Mouse (Mus musculus): Measurements from ENCODE around the gene Cldn4. TPM values are rescaled to one million over a fixed set of nuclear protein-coding genes. Genes with fewer than 3 reads are reported as not detected.

The Cldn4 gene
- polyA plus RNA-seq, 1 experiment from 2014 or later, result 31.7 TPM

DNA sequence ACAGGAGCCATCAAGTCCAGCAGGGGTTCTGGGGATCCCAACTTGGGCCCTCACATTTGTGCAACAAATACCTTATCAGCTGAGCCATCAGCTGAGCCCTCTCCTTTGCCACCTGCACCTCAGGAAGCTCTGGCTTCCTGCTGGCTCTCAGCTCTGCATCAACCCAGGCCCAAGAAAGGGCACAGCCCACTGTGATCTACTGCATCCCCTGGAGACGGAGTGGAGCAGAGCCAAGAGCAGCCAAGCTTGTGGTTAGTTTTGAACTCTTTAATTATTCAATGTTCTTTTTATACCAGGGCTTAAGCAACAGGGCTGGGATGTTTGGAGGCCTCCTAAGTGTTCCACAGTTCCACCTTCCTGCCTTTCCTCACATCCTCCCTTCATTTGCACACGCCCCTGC is 13.7 kb upstream of the Cldn4 start:
- H3K9ac ChIP-seq, result no peak overlapping the region
- WGBS, result 58% methylated on average over 2 of the region's 2 CpGs
- no peaks in the 10 kb centered on the region for H3K36me3 ChIP-seq
- H3K4me2 ChIP-seq, result no peak overlapping the region
- no peak for ATAC-seq (ENCODE audit: borderline replicate concordance, extremely low read depth, low FRiP score, low TSS enrichment)
- no peak overlapping the region for H3K27ac ChIP-seq
- no peaks in the 10 kb centered on the region for H3K27me3 ChIP-seq
- H3K9me3 ChIP-seq, result no peaks in the 10 kb centered on the region
- H3K4me1 ChIP-seq, result peaks cover 14% of the 10 kb centered on the region
- H3K4me3 ChIP-seq, result no peak overlapping the region

DNA sequence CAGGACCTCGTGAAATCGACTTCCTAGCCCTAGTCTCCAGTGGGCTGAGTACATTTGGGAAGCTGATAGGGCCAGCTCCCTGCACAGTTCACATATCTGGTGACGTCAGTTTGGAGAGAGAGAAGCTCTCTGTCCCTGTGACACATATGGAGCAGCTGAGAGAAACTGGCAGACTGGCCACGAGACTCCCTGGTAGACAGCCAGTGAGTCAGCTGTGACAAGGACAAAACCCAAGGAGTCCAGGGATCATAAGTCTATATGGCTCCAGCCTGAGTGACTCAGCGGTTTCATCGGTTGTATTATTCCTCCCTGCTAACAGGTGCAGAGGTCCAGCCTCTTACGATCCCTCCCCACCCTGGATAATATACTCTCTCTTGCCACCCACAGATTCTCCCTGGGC is 12.4 kb upstream of the Cldn4 start:
- Histone ChIP-seq H3K4me1 (peaks cover 17% of the 10 kb centered on the region), H3K9ac (no peak overlapping the region), H3K36me3 (no peaks in the 10 kb centered on the region), H3K9me3 (no peaks in the 10 kb centered on the region), H3K27ac (no peak overlapping the region), H3K4me2 (no peak overlapping the region), H3K4me3 (no peak overlapping the region), H3K27me3 (no peaks in the 10 kb centered on the region)
- WGBS, result 57% methylated on average over 7 of the region's 7 CpGs
- no peak for ATAC-seq (ENCODE audit: borderline replicate concordance, extremely low read depth, low FRiP score, low TSS enrichment)

- Histone ChIP-seq H3K36me3 (no peaks in the 10 kb centered on the region), H3K4me3 (no peak overlapping the region), H3K4me1 (peaks cover 22% of the 10 kb centered on the region), H3K27ac (no peak overlapping the region), H3K9me3 (no peaks in the 10 kb centered on the region), H3K4me2 (no peak overlapping the region), H3K27me3 (no peaks in the 10 kb centered on the region), H3K9ac (no peak overlapping the region)
- ATAC-seq (ENCODE audit: borderline replicate concordance, extremely low read depth, low FRiP score, low TSS enrichment), result no peak
- WGBS, result 60% methylated on average over 5 of the region's 5 CpGs
Observed at GRCm38 (mm10) chr5:134955491-134955890, 8.8 kb upstream of the Cldn4 start.

DNA sequence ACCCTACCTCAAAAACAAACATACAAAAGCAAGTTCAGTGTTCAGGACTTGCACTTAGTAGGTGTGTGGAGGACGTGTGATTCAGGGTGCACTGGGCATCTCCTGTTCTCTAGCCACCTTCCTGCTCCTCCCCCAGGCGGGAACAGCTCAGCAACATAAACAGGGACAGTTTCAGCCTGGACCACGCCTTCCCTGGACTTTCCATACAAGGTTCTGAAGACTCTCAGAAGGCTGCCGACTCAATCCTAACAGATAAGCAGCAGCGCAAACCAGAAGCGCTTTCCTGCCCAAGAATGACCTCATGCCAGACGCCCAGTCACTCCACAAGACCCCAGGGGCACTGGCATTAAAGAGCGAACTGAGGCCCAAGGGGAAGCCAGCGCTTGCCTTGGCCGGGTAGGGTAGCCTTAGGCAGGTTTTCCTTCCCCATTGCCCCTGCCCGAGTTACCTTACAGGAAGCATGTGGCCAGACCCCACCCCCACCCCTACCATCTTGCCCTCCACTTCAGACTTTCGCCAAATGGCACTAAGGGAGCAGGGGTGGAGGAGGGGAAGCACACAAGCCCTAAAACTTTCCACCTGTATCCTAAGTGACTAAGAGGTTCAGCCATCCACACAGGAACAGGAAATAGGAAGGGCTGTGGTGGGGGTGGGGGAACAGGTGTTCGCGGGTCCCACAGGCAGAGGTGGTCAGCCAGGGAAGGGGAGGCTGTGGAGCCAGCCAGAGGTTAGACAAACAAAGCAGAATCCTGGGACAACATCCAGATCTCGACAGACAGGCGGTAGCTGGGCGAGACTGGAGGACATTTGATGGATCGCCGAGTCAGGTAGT is 4.5 kb upstream of the Cldn4 start:
- H3K27me3 ChIP-seq, result peaks cover 7% of the 10 kb centered on the region
- ATAC-seq (ENCODE audit: borderline replicate concordance, extremely low read depth, low FRiP score, low TSS enrichment), result no peak
- WGBS, result 7% methylated on average over 19 of the region's 19 CpGs
- H3K36me3 ChIP-seq, result no peaks in the 10 kb centered on the region
- peak overlapping the region; percentile 82 for H3K27ac ChIP-seq
- peak overlapping the region; percentile 4; the same call in 1 of the 2 replicates for H3K4me3 ChIP-seq
- H3K9ac ChIP-seq, result no peak overlapping the region
- no peaks in the 10 kb centered on the region for H3K9me3 ChIP-seq
- H3K4me1 ChIP-seq, result peaks cover 38% of the 10 kb centered on the region
- peak overlapping the region; percentile 40 for H3K4me2 ChIP-seq

GRCm38 (mm10) chr5:134948085-134948439 is 1.3 kb upstream of the Cldn4 start:
- WGBS, result 35% methylated on average over 4 of the region's 4 CpGs
- Histone ChIP-seq H3K4me3 (no peak overlapping the region), H3K4me2 (no peak overlapping the region), H3K27me3 (peaks cover 18% of the 10 kb centered on the region), H3K9ac (no peak overlapping the region), H3K9me3 (no peaks in the 10 kb centered on the region), H3K27ac (peak overlapping the region; percentile 92), H3K36me3 (no peaks in the 10 kb centered on the region), H3K4me1 (peaks cover 33% of the 10 kb centered on the region)
- no peak for ATAC-seq (ENCODE audit: borderline replicate concordance, extremely low read depth, low FRiP score, low TSS enrichment)

DNA sequence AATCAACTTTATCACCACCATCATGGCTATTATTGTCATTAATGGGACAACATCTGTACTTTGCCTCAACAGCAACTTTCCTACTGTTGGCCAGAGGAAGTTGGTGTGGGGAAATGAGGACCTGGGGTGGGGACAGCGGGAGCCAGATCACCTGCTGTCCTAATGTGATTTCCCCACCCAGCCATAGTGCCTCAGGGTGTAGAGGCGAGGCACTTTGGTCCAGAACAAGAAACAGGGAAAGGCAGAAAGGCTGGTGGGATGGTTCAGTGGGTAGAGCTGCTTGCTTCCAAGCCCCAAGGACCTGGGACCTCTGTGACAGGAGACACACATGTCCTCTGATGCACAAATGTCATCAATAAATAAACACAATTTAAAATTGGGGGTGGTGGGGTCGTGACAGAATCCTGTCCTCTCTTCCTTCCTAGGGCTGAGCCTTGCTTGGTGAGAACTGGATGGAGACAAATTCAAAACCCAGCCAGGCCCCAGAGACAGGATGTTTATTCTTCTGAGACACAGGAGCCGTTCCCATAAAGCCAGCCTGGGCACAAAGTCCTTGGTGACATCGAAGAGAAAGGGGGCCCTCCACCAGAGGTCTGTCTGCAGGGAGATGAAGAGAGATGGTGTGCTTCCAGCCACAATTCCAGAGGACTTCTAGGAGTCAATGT is 818 bp upstream of the Cldn4 start:
- peaks cover 18% of the 10 kb centered on the region for H3K27me3 ChIP-seq
- peaks cover 33% of the 10 kb centered on the region for H3K4me1 ChIP-seq
- H3K9me3 ChIP-seq, result no peaks in the 10 kb centered on the region
- ATAC-seq (ENCODE audit: borderline replicate concordance, extremely low read depth, low FRiP score, low TSS enrichment), result no peak
- H3K36me3 ChIP-seq, result no peaks in the 10 kb centered on the region
- H3K4me2 ChIP-seq, result peak overlapping the region; percentile 51
- 27% methylated on average over 5 of the region's 5 CpGs for WGBS
- peak overlapping the region; percentile 48; the same call in 1 of the 2 replicates for H3K4me3 ChIP-seq
- H3K27ac ChIP-seq, result peak overlapping the region; percentile 92
- H3K9ac ChIP-seq, result no peak overlapping the region

DNA sequence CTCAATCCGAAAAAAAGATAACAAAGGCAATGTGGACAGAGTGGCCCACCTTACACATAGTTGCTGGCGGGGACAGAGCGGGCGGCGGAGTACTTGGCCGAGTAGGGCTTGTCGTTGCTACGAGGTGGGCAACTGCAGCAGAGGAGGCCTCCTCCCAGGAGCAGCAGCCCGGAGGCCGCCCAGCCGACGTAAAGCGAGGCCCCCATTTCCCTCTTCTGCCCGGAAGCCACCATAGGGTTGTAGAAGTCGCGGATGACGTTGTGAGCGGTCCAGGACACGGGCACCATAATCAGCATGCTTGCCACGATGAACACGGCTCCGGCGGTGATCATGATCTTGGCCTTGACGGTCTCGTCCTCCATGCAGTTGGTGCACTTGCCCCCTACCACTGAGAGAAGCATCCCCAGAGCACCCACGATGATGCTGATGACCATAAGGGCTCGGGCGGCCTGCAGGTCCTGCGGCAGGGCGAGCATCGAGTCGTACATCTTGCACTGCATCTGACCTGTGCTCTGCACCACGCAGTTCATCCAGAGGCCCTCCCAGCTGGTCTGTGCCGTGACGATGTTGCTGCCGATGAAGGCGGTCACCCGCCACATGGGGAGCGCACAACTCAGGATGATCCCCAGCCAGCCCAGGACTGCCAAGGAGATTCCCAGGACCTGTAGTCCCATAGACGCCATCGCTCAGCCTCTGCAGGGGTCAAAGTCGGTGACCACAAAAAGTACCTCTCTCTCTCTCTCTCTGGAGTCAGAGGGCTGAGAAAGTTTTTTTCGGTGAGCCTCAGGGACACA is 474 bp downstream of the Cldn4 start:
- Histone ChIP-seq H3K9ac (peak overlapping the region; percentile 53), H3K4me1 (peaks cover 25% of the 10 kb centered on the region), H3K36me3 (no peaks in the 10 kb centered on the region), H3K27me3 (peaks cover 18% of the 10 kb centered on the region), H3K4me2 (peak overlapping the region; percentile 51), H3K4me3 (peak overlapping the region; percentile 48), H3K27ac (peak overlapping the region; percentile 92), H3K9me3 (no peaks in the 10 kb centered on the region)
- WGBS, result 17% methylated on average over 43 of the region's 43 CpGs
- no peak for ATAC-seq (ENCODE audit: borderline replicate concordance, extremely low read depth, low FRiP score, low TSS enrichment)

GRCm38 (mm10) chr5:134945266-134945959 is 1.3 kb downstream of the Cldn4 start:
- Histone ChIP-seq H3K27ac (peak overlapping the region; percentile 92), H3K4me1 (peaks cover 17% of the 10 kb centered on the region), H3K4me2 (peak overlapping the region; percentile 51), H3K27me3 (peaks cover 18% of the 10 kb centered on the region), H3K9ac (peak overlapping the region; percentile 53), H3K36me3 (no peaks in the 10 kb centered on the region), H3K9me3 (no peaks in the 10 kb centered on the region), H3K4me3 (peak overlapping the region; percentile 48)
- ATAC-seq (ENCODE audit: borderline replicate concordance, extremely low read depth, low FRiP score, low TSS enrichment), result no peak
- 34% methylated on average over 19 of the region's 19 CpGs for WGBS

GRCm38 (mm10) chr5:134944179-134944578 is 2.6 kb downstream of the Cldn4 start:
- WGBS, result 58% methylated on average over 5 of the region's 5 CpGs
- Histone ChIP-seq H3K36me3 (no peaks in the 10 kb centered on the region), H3K4me3 (peak overlapping the region; percentile 48; the same call in 1 of the 2 replicates), H3K27me3 (peaks cover 18% of the 10 kb centered on the region), H3K9me3 (no peaks in the 10 kb centered on the region), H3K27ac (peak overlapping the region; percentile 17; the same call in 1 of the 2 replicates), H3K4me1 (peaks cover 17% of the 10 kb centered on the region), H3K9ac (no peak overlapping the region), H3K4me2 (peak overlapping the region; percentile 51)
- ATAC-seq (ENCODE audit: borderline replicate concordance, extremely low read depth, low FRiP score, low TSS enrichment), result no peak

GRCm38 (mm10) chr5:134942740-134943139 is 4.0 kb downstream of the Cldn4 start:
- Histone ChIP-seq H3K9me3 (no peaks in the 10 kb centered on the region), H3K9ac (no peak overlapping the region), H3K27me3 (peaks cover 18% of the 10 kb centered on the region), H3K4me2 (no peak overlapping the region), H3K27ac (no peak overlapping the region), H3K36me3 (no peaks in the 10 kb centered on the region), H3K4me1 (peaks cover 10% of the 10 kb centered on the region), H3K4me3 (no peak overlapping the region)
- WGBS, result 87% methylated on average over 2 of the region's 2 CpGs
- ATAC-seq (ENCODE audit: borderline replicate concordance, extremely low read depth, low FRiP score, low TSS enrichment), result no peak

- H3K4me3 ChIP-seq, result no peak overlapping the region
- no peak overlapping the region for H3K27ac ChIP-seq
- no peaks in the 10 kb centered on the region for H3K36me3 ChIP-seq
- WGBS, result 55% methylated on average over 14 of the region's 14 CpGs
- ATAC-seq (ENCODE audit: borderline replicate concordance, extremely low read depth, low FRiP score, low TSS enrichment), result no peak
- no peak overlapping the region for H3K9ac ChIP-seq
- no peak overlapping the region for H3K4me2 ChIP-seq
- H3K9me3 ChIP-seq, result no peaks in the 10 kb centered on the region
- peaks cover 15% of the 10 kb centered on the region for H3K27me3 ChIP-seq
- no peaks in the 10 kb centered on the region for H3K4me1 ChIP-seq
Observed at GRCm38 (mm10) chr5:134941472-134942209, 5.1 kb downstream of the Cldn4 start.

All from lung, embryonic 15.5 days (tissue).